Mouse (Mus musculus) olfactory bulb, adult 2 months (tissue): ENCODE measurements around the gene Mief1.

Source experiments
- CTCF ChIP-seq: fragments of 200-500 bp; IDR thresholded peaks from 2 replicates; pipeline ENCODE4 v1.5.1; 2012; ENCODE audit warnings: low read depth, mild to moderate bottlenecking, low read length, moderate library complexity; ENCODE audit not compliant: insufficient read depth
- POLR2A ChIP-seq: fragments of 200-500 bp; IDR thresholded peaks from 2 replicates; pipeline ENCODE4 v1.6.1; 2012; ENCODE audit warnings: mild to moderate bottlenecking, low read depth, low read length, moderate library complexity; ENCODE audit not compliant: insufficient read depth

GRCm38 (mm10) chr15:80255646-80256121, 21.9 kb downstream of the Mief1 start:
- TF ChIP-seq POLR2A (no peak; the same call in 1 of the 2 replicates), CTCF (no peak)
